Mouse (Mus musculus) kidney, embryonic 15.5 days (tissue): ENCODE results near the gene Sirt1. TPM values are rescaled to one million over a fixed set of nuclear protein-coding genes. Genes with fewer than 3 reads are reported as not detected.
"Not testable (repeated sequence)": the region's sequence is repeated elsewhere in the genome, so short reads cannot be mapped to it uniquely, and the experiment has no call there.

Experiments
- ATAC-seq: fragments of 200-750 bp; cut with Nextera tagmentation; replicated peaks from 2 replicates; pipeline ENCODE4 v1.8.0; 2017; ENCODE audit warnings: moderate TSS enrichment; ENCODE audit not compliant: low FRiP score
- H3K27ac ChIP-seq: fragments of 300-500 bp; sonication (generic); 2 replicates; pipeline ENCODE4 v1.5.1; 2015; ENCODE audit warnings: mild to moderate bottlenecking, inconsistent platforms
- H3K27me3 ChIP-seq: fragments of 300-500 bp; sonication (generic); 2 replicates; pipeline ENCODE4 v1.6.1; 2015; ENCODE audit warnings: inconsistent platforms
- H3K36me3 ChIP-seq: fragments of 300-500 bp; sonication (generic); 2 replicates; pipeline ENCODE4 v1.6.1; 2015; ENCODE audit warnings: inconsistent platforms
- H3K4me1 ChIP-seq: fragments of 300-500 bp; sonication (generic); 2 replicates; pipeline ENCODE4 v1.6.1; 2015; ENCODE audit warnings: inconsistent platforms
- H3K4me2 ChIP-seq: fragments of 300-500 bp; sonication (generic); 2 replicates; pipeline ENCODE4 v1.6.1; 2015; ENCODE audit warnings: moderate library complexity, mild to moderate bottlenecking, inconsistent platforms
- H3K4me3 ChIP-seq: fragments of 300-500 bp; sonication (generic); replicated peaks from 2 replicates; pipeline ENCODE4 v1.5.1; 2015; ENCODE audit warnings: mild to moderate bottlenecking, inconsistent platforms
- H3K9ac ChIP-seq: fragments of 300-500 bp; sonication (generic); 2 replicates; pipeline ENCODE4 v1.6.1; 2015; ENCODE audit warnings: mild to moderate bottlenecking, inconsistent platforms
- H3K9me3 ChIP-seq: fragments of 300-500 bp; sonication (generic); replicated peaks from 2 replicates; pipeline ENCODE4 v1.6.1; 2016; ENCODE audit warnings: inconsistent platforms
- WGBS: fragments of 180-500 bp; shearing (Covaris S2); methylation state at CpG from one replicate; pipeline ENCODE4 v1.1.7; 2015; ENCODE audit warnings: mixed read lengths; 5-methylcytosine and 5-hydroxymethylcytosine counted together
- polyA plus RNA-seq: library from polyadenylated mRNA; unstranded; fragments of >200 nt; fragmentation: Nextera tagmentation; extraction: Ambion mirVana; gene quantifications from 2 replicates; pipeline ENCODE4 v1.2.1, GENCODE M21; 2015

Gene Sirt1
- polyA plus RNA-seq, 1 experiment from 2014 or later = 5.9 TPM

GRCm38 (mm10) chr10:63417061-63417460 is 35.6 kb upstream of the Sirt1 start:
- Histone ChIP-seq H3K9ac (no peak overlapping the region), H3K27me3 (no peaks in the 10 kb centered on the region)
- 54% methylated on average over 5 of the region's 5 CpGs for WGBS

GRCm38 (mm10) chr10:63415850-63416249 is 34.3 kb upstream of the Sirt1 start:
- ATAC-seq = no peak

More at GRCm38 (mm10) chr10:63417061-63417460, 35.6 kb upstream of the Sirt1 start:
- no peak for ATAC-seq
- Histone ChIP-seq H3K9me3 (no peaks in the 10 kb centered on the region), H3K27ac (no peak overlapping the region), H3K36me3 (no peaks in the 10 kb centered on the region), H3K4me1 (0 out of 2 replicates have a peak, but pooled peaks cover 2% of the 10 kb centered on the region), H3K4me2 (no peak overlapping the region), H3K4me3 (no peak overlapping the region)

GRCm38 (mm10) chr10:63415287-63415686 is 33.8 kb upstream of the Sirt1 start:
- no peak overlapping the region for H3K27ac ChIP-seq
- no peaks in the 10 kb centered on the region for H3K9me3 ChIP-seq
- no peaks in the 10 kb centered on the region for H3K27me3 ChIP-seq
- no peaks in the 10 kb centered on the region for H3K36me3 ChIP-seq
- H3K4me1 ChIP-seq = 0 out of 2 replicates have a peak, but pooled peaks cover 2% of the 10 kb centered on the region
- no peak overlapping the region for H3K9ac ChIP-seq
- no peak for ATAC-seq
- WGBS = 83% methylated on average over 7 of the region's 7 CpGs
- no peak overlapping the region for H3K4me2 ChIP-seq
- no peak overlapping the region for H3K4me3 ChIP-seq

More at GRCm38 (mm10) chr10:63415850-63416249, 34.3 kb upstream of the Sirt1 start:
- Histone ChIP-seq H3K4me1 (0 out of 2 replicates have a peak, but pooled peaks cover 2% of the 10 kb centered on the region), H3K9me3 (no peaks in the 10 kb centered on the region), H3K4me3 (no peak overlapping the region), H3K27me3 (no peaks in the 10 kb centered on the region), H3K36me3 (no peaks in the 10 kb centered on the region), H3K27ac (no peak overlapping the region), H3K9ac (no peak overlapping the region), H3K4me2 (0 out of 2 replicates have a peak overlapping the region, but pooled peaks have one; percentile 16)
- 63% methylated on average over 7 of the region's 7 CpGs for WGBS

- Histone ChIP-seq H3K27ac (no peak overlapping the region), H3K36me3 (no peaks in the 10 kb centered on the region), H3K9ac (no peak overlapping the region), H3K27me3 (no peaks in the 10 kb centered on the region), H3K4me3 (no peak overlapping the region), H3K4me1 (0 out of 2 replicates have a peak, but pooled peaks cover 2% of the 10 kb centered on the region), H3K4me2 (no peak overlapping the region), H3K9me3 (no peaks in the 10 kb centered on the region)
- no peak for ATAC-seq
- 86% methylated on average over 17 of the region's 17 CpGs for WGBS
These were observed 31.3 kb upstream of the Sirt1 start for GRCm38 (mm10) chr10:63412756-63413155.

GRCm38 (mm10) chr10:63411674-63412073 is 30.2 kb upstream of the Sirt1 start:
- not testable (repeated sequence) for H3K9me3 ChIP-seq, H3K4me3 ChIP-seq, ATAC-seq, H3K4me2 ChIP-seq, H3K27me3 ChIP-seq, H3K4me1 ChIP-seq, H3K9ac ChIP-seq, H3K27ac ChIP-seq, H3K36me3 ChIP-seq
- WGBS = 89% methylated on average over 6 of the region's 7 CpGs

- Histone ChIP-seq H3K4me2 (no peak overlapping the region), H3K36me3 (no peaks in the 10 kb centered on the region), H3K27ac (no peak overlapping the region), H3K27me3 (no peaks in the 10 kb centered on the region), H3K4me3 (no peak overlapping the region), H3K9ac (no peak overlapping the region), H3K4me1 (no peaks in the 10 kb centered on the region), H3K9me3 (no peaks in the 10 kb centered on the region)
- 66% methylated on average over 16 of the region's 16 CpGs for WGBS
- no peak for ATAC-seq
These were observed 28.9 kb upstream of the Sirt1 start for GRCm38 (mm10) chr10:63410162-63410956.

- no peak overlapping the region for H3K9ac ChIP-seq
- H3K36me3 ChIP-seq = no peaks in the 10 kb centered on the region
- ATAC-seq = no peak
- H3K4me1 ChIP-seq = no peaks in the 10 kb centered on the region
- H3K4me2 ChIP-seq = no peak overlapping the region
- H3K4me3 ChIP-seq = no peak overlapping the region
- no peak overlapping the region for H3K27ac ChIP-seq
- 87% methylated on average over 2 of the region's 2 CpGs for WGBS
- H3K9me3 ChIP-seq = no peaks in the 10 kb centered on the region
- H3K27me3 ChIP-seq = no peaks in the 10 kb centered on the region
These were observed 22.1 kb upstream of the Sirt1 start for GRCm38 (mm10) chr10:63403636-63404035.

GRCm38 (mm10) chr10:63402731-63403504 is 21.4 kb upstream of the Sirt1 start:
- H3K4me1 ChIP-seq = no peaks in the 10 kb centered on the region
- H3K9me3 ChIP-seq = no peaks in the 10 kb centered on the region
- 74% methylated on average over 5 of the region's 5 CpGs for WGBS
- H3K36me3 ChIP-seq = no peaks in the 10 kb centered on the region
- H3K27me3 ChIP-seq = no peaks in the 10 kb centered on the region
- no peak overlapping the region for H3K4me2 ChIP-seq
- no peak overlapping the region for H3K27ac ChIP-seq
- no peak overlapping the region for H3K9ac ChIP-seq
- H3K4me3 ChIP-seq = no peak overlapping the region
- no peak for ATAC-seq

GRCm38 (mm10) chr10:63396963-63397362 is 15.5 kb upstream of the Sirt1 start:
- H3K27ac ChIP-seq = no peak overlapping the region
- 86% methylated on average over 10 of the region's 10 CpGs for WGBS
- no peaks in the 10 kb centered on the region for H3K27me3 ChIP-seq
- H3K4me3 ChIP-seq = no peak overlapping the region
- H3K9ac ChIP-seq = no peak overlapping the region
- no peaks in the 10 kb centered on the region for H3K36me3 ChIP-seq
- ATAC-seq = no peak
- H3K4me2 ChIP-seq = no peak overlapping the region
- H3K9me3 ChIP-seq = no peaks in the 10 kb centered on the region
- H3K4me1 ChIP-seq = no peaks in the 10 kb centered on the region

GRCm38 (mm10) chr10:63388948-63389347 is 7.4 kb upstream of the Sirt1 start:
- H3K27ac ChIP-seq = no peak overlapping the region
- H3K36me3 ChIP-seq = no peaks in the 10 kb centered on the region
- H3K4me1 ChIP-seq = no peaks in the 10 kb centered on the region
- no peaks in the 10 kb centered on the region for H3K9me3 ChIP-seq
- H3K4me2 ChIP-seq = no peak overlapping the region
- ATAC-seq = no peak
- no peak overlapping the region for H3K9ac ChIP-seq
- no peaks in the 10 kb centered on the region for H3K27me3 ChIP-seq
- H3K4me3 ChIP-seq = no peak overlapping the region
- 49% methylated on average over 4 of the region's 4 CpGs for WGBS

- Histone ChIP-seq H3K4me3 (peak overlapping the region; percentile 58), H3K4me1 (no peaks in the 10 kb centered on the region), H3K9ac (peak overlapping the region; percentile 49), H3K9me3 (no peaks in the 10 kb centered on the region), H3K36me3 (no peaks in the 10 kb centered on the region), H3K27ac (peak overlapping the region; percentile 56; the same call in 1 of the 2 replicates), H3K27me3 (no peaks in the 10 kb centered on the region), H3K4me2 (peak overlapping the region; percentile 62)
- no peak for ATAC-seq
- 3% methylated on average over 10 of the region's 10 CpGs for WGBS
These were observed 5.5 kb upstream of the Sirt1 start for GRCm38 (mm10) chr10:63386991-63387390.

GRCm38 (mm10) chr10:63386444-63386843 is 4.9 kb upstream of the Sirt1 start:
- Histone ChIP-seq H3K4me2 (peak overlapping the region; percentile 62), H3K27me3 (peaks cover under 1% of the 10 kb centered on the region; the same call in 1 of the 2 replicates), H3K4me1 (peaks cover 5% of the 10 kb centered on the region; the same call in 1 of the 2 replicates), H3K27ac (peak overlapping the region; percentile 56), H3K9ac (peak overlapping the region; percentile 49), H3K36me3 (no peaks in the 10 kb centered on the region), H3K9me3 (no peaks in the 10 kb centered on the region), H3K4me3 (peak overlapping the region; percentile 58)
- WGBS = under 1% methylated on average over 19 of the region's 19 CpGs
- ATAC-seq = peak; percentile 79
